Mouse (Mus musculus) myocyte (in vitro differentiated cells): ENCODE results near the gene Amer2.

Source experiments
- E2F4 ChIP-seq: IDR thresholded peaks from one replicate; pipeline ENCODE4 v1.6.1; 2011; ENCODE audit warnings: mild to moderate bottlenecking, control low read depth, moderate library complexity; ENCODE audit not compliant: insufficient read depth
- MAX ChIP-seq: IDR thresholded peaks from one replicate; pipeline ENCODE4 v1.6.1; 2011; ENCODE audit warnings: low read depth, mild to moderate bottlenecking, control low read depth
- MYOD1 ChIP-seq, 3 experiments: IDR thresholded peaks; one replicate each; pipeline ENCODE4 v1.6.1; 2011; ENCODE audit warnings: control low read depth in 2 of 3, low read depth in 2 of 3, mild to moderate bottlenecking in 2 of 3, moderate library complexity in 1 of 3; ENCODE audit not compliant: insufficient read length in 2 of 3, control insufficient read depth in 1 of 3
- MYOG ChIP-seq, 3 experiments: IDR thresholded peaks; one replicate each; pipeline ENCODE4 v1.6.1; 2011; ENCODE audit warnings: control low read depth in 2 of 3, low read depth in 2 of 3, mild to moderate bottlenecking in 2 of 3; ENCODE audit not compliant: insufficient read length in 2 of 3, control insufficient read depth in 1 of 3, insufficient read depth in 1 of 3
- POLR2A ChIP-seq: IDR thresholded peaks from one replicate; pipeline ENCODE4 v1.6.1; 2011; ENCODE audit warnings: low read depth, mild to moderate bottlenecking, control low read depth, moderate library complexity; ENCODE audit not compliant: insufficient read length
- POLR2AphosphoS2 ChIP-seq: IDR thresholded peaks from one replicate; pipeline ENCODE4 v1.6.1; 2011; ENCODE audit warnings: low read depth, control low read depth; ENCODE audit not compliant: insufficient read length
- USF1 ChIP-seq: IDR thresholded peaks from one replicate; pipeline ENCODE4 v1.6.1; 2011; ENCODE audit warnings: low read depth, mild to moderate bottlenecking, control low read depth, moderate library complexity

- TF ChIP-seq POLR2A (no peak), USF1 (no peak), POLR2AphosphoS2 (no peak), E2F4 (no peak), MAX (no peak), MYOD1 (IDR thresholded peaks at IDR 0.05; ENCODE audit: control insufficient read depth in 1 of 3, insufficient read length in 2 of 3, low read depth in 2 of 3) (no peak), MYOG (IDR thresholded peaks at IDR 0.05; ENCODE audit: control insufficient read depth in 1 of 3, insufficient read depth in 1 of 3, insufficient read length in 2 of 3, low read depth in 2 of 3) (no peak)
These were observed 12.1 kb downstream of the Amer2 start for GRCm38 (mm10) chr14:60385079-60385643.
